Mouse (Mus musculus) midbrain, postnatal 0 days (tissue): ENCODE measurements at regions not wholly inside any gene's neighbourhood (a gene's known extent, or its start where the extent isn't known, plus 50 kb on each side); places are given as distances from the start of the nearest gene placed in this dataset.
A peak's percentile ranks its signal among the peaks of the same experiment; 100 is the strongest.

Experiments used
- ATAC-seq: fragments of 200-750 bp; cut with Nextera tagmentation; 2 replicates; pipeline ENCODE4 v1.8.0; 2017; ENCODE audit warnings: moderate number of reproducible peaks, mild to moderate bottlenecking, moderate TSS enrichment, moderate library complexity; ENCODE audit not compliant: low FRiP score
- DNase-seq: peaks from one replicate; pipeline ENCODE4 v3.0.0-alpha.2; 2015; ENCODE audit warnings: low spot score
- H3K27ac ChIP-seq: fragments of 300-500 bp; sonication (generic); 2 replicates; pipeline ENCODE4 v1.5.1; 2014; ENCODE audit warnings: low read depth, mild to moderate bottlenecking, low read length, mixed read lengths
- H3K27me3 ChIP-seq: fragments of 300-500 bp; sonication (generic); 2 replicates; pipeline ENCODE4 v1.6.1; 2014; ENCODE audit warnings: low read length, control low read depth, mixed read lengths; ENCODE audit not compliant: insufficient read depth
- H3K36me3 ChIP-seq: fragments of 300-500 bp; sonication (generic); 2 replicates; pipeline ENCODE4 v1.6.1; 2014; ENCODE audit warnings: low read length, control low read depth, mixed read lengths; ENCODE audit not compliant: insufficient read depth
- H3K4me1 ChIP-seq: fragments of 300-500 bp; sonication (generic); 2 replicates; pipeline ENCODE4 v1.6.1; 2014; ENCODE audit warnings: mild to moderate bottlenecking, control low read depth, antibody characterized with exemption, low read length, mixed read lengths; ENCODE audit not compliant: insufficient read depth
- H3K4me2 ChIP-seq: fragments of 300-500 bp; sonication (generic); 2 replicates; pipeline ENCODE4 v1.6.1; 2014; ENCODE audit warnings: low read depth, mild to moderate bottlenecking, low read length, mixed read lengths; ENCODE audit not compliant: poor library complexity, severe bottlenecking
- H3K4me3 ChIP-seq: fragments of 300-500 bp; sonication (generic); 2 replicates; pipeline ENCODE4 v1.5.1; 2014; ENCODE audit warnings: low read depth, mild to moderate bottlenecking, low read length, moderate library complexity
- H3K9ac ChIP-seq: fragments of 300-500 bp; sonication (generic); replicated peaks from 2 replicates; pipeline ENCODE4 v1.6.1; 2014; ENCODE audit warnings: mild to moderate bottlenecking, low read length, moderate library complexity, mixed read lengths; ENCODE audit not compliant: poor library complexity, severe bottlenecking
- H3K9me3 ChIP-seq: fragments of 300-500 bp; sonication (generic); 2 replicates; pipeline ENCODE4 v1.6.1; 2016; ENCODE audit warnings: low read length, control low read depth
- CTCF ChIP-seq: IDR thresholded peaks from 2 replicates; pipeline ENCODE4 v1.5.1; 2016; ENCODE audit warnings: antibody characterized with exemption, mild to moderate bottlenecking
- WGBS: fragments of 180-500 bp; shearing (Covaris S2); extraction: QIAGEN DNeasy Blood & Tissue Kit; methylation state at CpG from one replicate; pipeline ENCODE4 v1.1.7; 2014; 5-methylcytosine and 5-hydroxymethylcytosine counted together

DNA sequence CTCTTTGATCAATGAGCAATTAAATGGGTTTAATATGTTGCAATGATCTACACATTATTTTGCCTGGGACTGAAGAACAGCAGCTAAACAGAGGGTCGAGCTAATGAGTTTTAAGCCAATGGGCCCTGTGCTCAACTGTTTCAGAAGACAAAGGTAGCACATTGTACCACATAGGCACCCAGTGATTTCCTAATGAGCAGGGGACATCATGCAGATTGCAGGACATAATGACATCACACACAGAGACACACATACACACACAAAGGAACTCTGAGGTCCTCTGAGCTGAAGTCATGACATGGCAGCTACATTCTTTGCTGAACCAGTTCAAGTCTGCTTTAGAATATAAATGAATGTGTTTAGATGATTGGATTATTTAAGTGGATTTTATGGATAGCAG, 71.9 kb downstream of the Zfp330 start:
- Histone ChIP-seq H3K9ac (no peak overlapping the region), H3K27me3 (no peaks in the 10 kb centered on the region), H3K4me3 (no peak overlapping the region), H3K36me3 (no peaks in the 10 kb centered on the region), H3K9me3 (no peaks in the 10 kb centered on the region), H3K4me2 (no peak overlapping the region), H3K27ac (no peak overlapping the region), H3K4me1 (no peaks in the 10 kb centered on the region)
- no peak for TF ChIP-seq CTCF
- 71% methylated on average over 1 of the region's 1 CpGs for WGBS
- ATAC-seq (no peak), DNase-seq (no peak)

GRCm38 (mm10) chr8:82700471-82700870, 73.5 kb downstream of the Zfp330 start:
- H3K27me3 ChIP-seq = no peaks in the 10 kb centered on the region
- TF ChIP-seq CTCF = no peak
- H3K4me3 ChIP-seq = no peak overlapping the region
- H3K36me3 ChIP-seq = no peaks in the 10 kb centered on the region
- peak; percentile 65 for ATAC-seq
- no peaks in the 10 kb centered on the region for H3K9me3 ChIP-seq
- H3K4me1 ChIP-seq = no peaks in the 10 kb centered on the region
- no peak overlapping the region for H3K27ac ChIP-seq
- peak; percentile 32 for DNase-seq
- H3K4me2 ChIP-seq = no peak overlapping the region
- H3K9ac ChIP-seq = no peak overlapping the region
- 56% methylated on average over 1 of the region's 1 CpGs for WGBS

- no peaks in the 10 kb centered on the region for H3K4me1 ChIP-seq
- H3K9ac ChIP-seq = no peak overlapping the region
- WGBS = 72% methylated on average over 2 of the region's 2 CpGs
- no peaks in the 10 kb centered on the region for H3K27me3 ChIP-seq
- no peaks in the 10 kb centered on the region for H3K9me3 ChIP-seq
- no peaks in the 10 kb centered on the region for H3K36me3 ChIP-seq
- H3K4me2 ChIP-seq = no peak overlapping the region
- no peak for ATAC-seq
- TF ChIP-seq CTCF = no peak
- H3K27ac ChIP-seq = no peak overlapping the region
- no peak overlapping the region for H3K4me3 ChIP-seq
- DNase-seq = no peak
These were observed 74.7 kb downstream of the Zfp330 start for GRCm38 (mm10) chr8:82699221-82699620.

- DNase-seq (no peak), ATAC-seq (no peak)
- no peak overlapping the region for H3K27ac ChIP-seq
- H3K36me3 ChIP-seq = no peaks in the 10 kb centered on the region
- H3K9me3 ChIP-seq = no peaks in the 10 kb centered on the region
- H3K27me3 ChIP-seq = no peaks in the 10 kb centered on the region
- no peaks in the 10 kb centered on the region for H3K4me1 ChIP-seq
- no peak overlapping the region for H3K4me2 ChIP-seq
- no peak for TF ChIP-seq CTCF
- WGBS = 63% methylated on average over 2 of the region's 2 CpGs
- no peak overlapping the region for H3K4me3 ChIP-seq
- H3K9ac ChIP-seq = no peak overlapping the region
These were observed 75.9 kb downstream of the Zfp330 start for GRCm38 (mm10) chr8:82698071-82698470.

DNA sequence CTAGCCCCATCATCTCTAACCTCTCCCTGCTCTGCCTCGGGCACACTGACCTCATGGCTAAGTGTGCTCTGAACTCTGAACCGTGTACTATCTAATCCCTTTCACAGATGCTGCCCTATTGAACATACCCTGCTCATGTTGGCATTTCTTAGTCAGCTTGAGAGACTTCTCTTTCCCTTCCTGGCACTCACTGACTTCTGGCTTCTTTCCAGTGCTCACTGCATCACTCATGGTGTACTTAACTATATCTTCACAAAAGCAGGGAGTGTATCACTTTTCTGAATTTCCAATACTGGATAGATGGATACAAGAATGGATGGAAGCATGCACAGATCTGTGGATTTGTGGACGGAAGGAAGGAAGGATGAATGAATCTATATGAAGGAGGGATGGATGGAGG, 80.9 kb downstream of the Zfp330 start:
- ATAC-seq (no peak), DNase-seq (no peak)
- Histone ChIP-seq H3K9me3 (no peaks in the 10 kb centered on the region), H3K4me2 (no peak overlapping the region), H3K27ac (no peak overlapping the region), H3K4me3 (no peak overlapping the region), H3K36me3 (no peaks in the 10 kb centered on the region), H3K4me1 (no peaks in the 10 kb centered on the region), H3K9ac (no peak overlapping the region), H3K27me3 (no peaks in the 10 kb centered on the region)
- 79% methylated on average over 3 of the region's 3 CpGs for WGBS
- no peak for TF ChIP-seq CTCF

GRCm38 (mm10) chr8:82689322-82689721, 84.6 kb downstream of the Zfp330 start:
- no peaks in the 10 kb centered on the region for H3K27me3 ChIP-seq
- TF ChIP-seq CTCF = peak; percentile 74
- H3K4me2 ChIP-seq = no peak overlapping the region
- H3K4me1 ChIP-seq = no peaks in the 10 kb centered on the region
- H3K36me3 ChIP-seq = no peaks in the 10 kb centered on the region
- no peak overlapping the region for H3K9ac ChIP-seq
- no peak overlapping the region for H3K27ac ChIP-seq
- DNase-seq = peak; percentile 68
- 51% methylated on average over 3 of the region's 3 CpGs for WGBS
- H3K9me3 ChIP-seq = no peaks in the 10 kb centered on the region
- ATAC-seq = no peak
- no peak overlapping the region for H3K4me3 ChIP-seq
